Mouse (Mus musculus): ENCODE measurements around the gene Zbtb24. TPM values are rescaled to one million over a fixed set of nuclear protein-coding genes. Genes with fewer than 3 reads are reported as not detected.

The Zbtb24 gene
- polyA plus RNA-seq, 1 experiment = 11.9 TPM

- 78% methylated on average over 33 of the region's 33 CpGs for WGBS
- Histone ChIP-seq H3K4me3 (replicated peaks; ENCODE audit: control insufficient read depth, low read depth, low read length) (no peak overlapping the region), H3K4me1 (ENCODE audit: control insufficient read depth, insufficient read depth, low read length) (no peaks in the 10 kb centered on the region), H3K27ac (ENCODE audit: control insufficient read depth, insufficient read depth, low read depth, low read length, poor library complexity) (no peak overlapping the region)
- TF ChIP-seq POLR2A (IDR thresholded peaks at IDR 0.05; ENCODE audit: borderline replicate concordance, control insufficient read depth, low read depth, low read length) (no peak), CTCF (IDR thresholded peaks at IDR 0.05; ENCODE audit: control insufficient read depth, insufficient read depth, low read length) (no peak)
Measured at GRCm38 (mm10) chr10:41480938-41481880, 31.0 kb downstream of the Zbtb24 start.

GRCm38 (mm10) chr10:41482446-41482845 lies 32.3 kb downstream of the Zbtb24 start:
- Histone ChIP-seq H3K27ac (ENCODE audit: control insufficient read depth, insufficient read depth, low read depth, low read length, poor library complexity) (no peak overlapping the region), H3K4me3 (replicated peaks; ENCODE audit: control insufficient read depth, low read depth, low read length) (no peak overlapping the region), H3K4me1 (ENCODE audit: control insufficient read depth, insufficient read depth, low read length) (no peaks in the 10 kb centered on the region)
- TF ChIP-seq CTCF (IDR thresholded peaks at IDR 0.05; ENCODE audit: control insufficient read depth, insufficient read depth, low read length) = no peak
- TF ChIP-seq POLR2A (IDR thresholded peaks at IDR 0.05; ENCODE audit: borderline replicate concordance, control insufficient read depth, low read depth, low read length) = no peak
- WGBS = 80% methylated on average over 7 of the region's 7 CpGs

- 88% methylated on average over 16 of the region's 16 CpGs for WGBS
- no peak overlapping the region for H3K4me3 ChIP-seq (replicated peaks; ENCODE audit: control insufficient read depth, low read depth, low read length)
- TF ChIP-seq POLR2A (IDR thresholded peaks at IDR 0.05; ENCODE audit: borderline replicate concordance, control insufficient read depth, low read depth, low read length) (no peak), CTCF (IDR thresholded peaks at IDR 0.05; ENCODE audit: control insufficient read depth, insufficient read depth, low read length) (no peak)
- peaks cover 5% of the 10 kb centered on the region for H3K4me1 ChIP-seq (ENCODE audit: control insufficient read depth, insufficient read depth, low read length)
- H3K27ac ChIP-seq (ENCODE audit: control insufficient read depth, insufficient read depth, low read depth, low read length, poor library complexity) = no peak overlapping the region
Measured at GRCm38 (mm10) chr10:41485778-41486177, 35.6 kb downstream of the Zbtb24 start.

- WGBS = 84% methylated on average over 14 of the region's 14 CpGs
- no peak overlapping the region for H3K27ac ChIP-seq (ENCODE audit: control insufficient read depth, insufficient read depth, low read depth, low read length, poor library complexity)
- TF ChIP-seq POLR2A (IDR thresholded peaks at IDR 0.05; ENCODE audit: borderline replicate concordance, control insufficient read depth, low read depth, low read length) (no peak), CTCF (IDR thresholded peaks at IDR 0.05; ENCODE audit: control insufficient read depth, insufficient read depth, low read length) (no peak)
- H3K4me3 ChIP-seq (replicated peaks; ENCODE audit: control insufficient read depth, low read depth, low read length) = no peak overlapping the region
- H3K4me1 ChIP-seq (ENCODE audit: control insufficient read depth, insufficient read depth, low read length) = peaks cover 5% of the 10 kb centered on the region
Measured at GRCm38 (mm10) chr10:41486506-41487170, 36.5 kb downstream of the Zbtb24 start.

GRCm38 (mm10) chr10:41488877-41489276 lies 38.7 kb downstream of the Zbtb24 start:
- 21% methylated on average over 7 of the region's 7 CpGs for WGBS
- TF ChIP-seq POLR2A (IDR thresholded peaks at IDR 0.05; ENCODE audit: borderline replicate concordance, control insufficient read depth, low read depth, low read length) = no peak
- TF ChIP-seq CTCF (IDR thresholded peaks at IDR 0.05; ENCODE audit: control insufficient read depth, insufficient read depth, low read length) = no peak
- Histone ChIP-seq H3K27ac (ENCODE audit: control insufficient read depth, insufficient read depth, low read depth, low read length, poor library complexity) (no peak overlapping the region), H3K4me1 (ENCODE audit: control insufficient read depth, insufficient read depth, low read length) (peaks cover 5% of the 10 kb centered on the region), H3K4me3 (replicated peaks; ENCODE audit: control insufficient read depth, low read depth, low read length) (no peak overlapping the region)

GRCm38 (mm10) chr10:41489294-41489693 lies 39.1 kb downstream of the Zbtb24 start:
- Histone ChIP-seq H3K4me3 (replicated peaks; ENCODE audit: control insufficient read depth, low read depth, low read length) (no peak overlapping the region), H3K4me1 (ENCODE audit: control insufficient read depth, insufficient read depth, low read length) (peaks cover 5% of the 10 kb centered on the region), H3K27ac (ENCODE audit: control insufficient read depth, insufficient read depth, low read depth, low read length, poor library complexity) (no peak overlapping the region)
- 55% methylated on average over 8 of the region's 8 CpGs for whole genome bisulfite sequencing
- no peak for TF ChIP-seq CTCF (IDR thresholded peaks at IDR 0.05; ENCODE audit: control insufficient read depth, insufficient read depth, low read length)

- Histone ChIP-seq H3K27ac (ENCODE audit: control insufficient read depth, insufficient read depth, low read depth, low read length, poor library complexity) (peak within 1 kb of the TSS; percentile 58), H3K4me1 (ENCODE audit: control insufficient read depth, insufficient read depth, low read length) (peaks cover 5% of the 10 kb centered on the region), H3K4me3 (replicated peaks; ENCODE audit: control insufficient read depth, low read depth, low read length) (peak within 1 kb of the TSS; percentile 78)
- under 1% methylated on average over 50 of the region's 50 CpGs for WGBS
- TF ChIP-seq CTCF (IDR thresholded peaks at IDR 0.05; ENCODE audit: control insufficient read depth, insufficient read depth, low read length) = no peak
- TF ChIP-seq POLR2A (IDR thresholded peaks at IDR 0.05; ENCODE audit: borderline replicate concordance, control insufficient read depth, low read depth, low read length) = peak; percentile 51; the same call in 1 of the 2 replicates
Measured at GRCm38 (mm10) chr10:41489708-41490517, 39.7 kb downstream of the Zbtb24 start, which contains the start of the genes Smpd2 and Ppil6. TSS of gene Smpd2 (minus strand) at chr10:41490369. TSS of gene Ppil6 (plus strand) at chr10:41490439.

Data from bone marrow, adult 2 months (tissue).